Mouse (Mus musculus): Measurements from ENCODE around the gene Gm12216. TPM values are rescaled to one million over a fixed set of nuclear protein-coding genes. Genes with fewer than 3 reads are reported as not detected.
"Not testable (repeated sequence)": the region's sequence is repeated elsewhere in the genome, so short reads cannot be mapped to it uniquely, and the experiment has no call there.

The Gm12216 gene
- polyA plus RNA-seq (2012; rRNA removed): 3.7 and 5.5 TPM in 2 replicates

GRCm38 (mm10) chr11:53858761-53859580 lies at the start of gene Gm12216:
Gene Gm12216 (minus strand): TSS chr11:53859256.
- H3K27ac ChIP-seq (ENCODE audit: insufficient read depth, low read length): peak within 1 kb of the TSS; percentile 82
- peak within 1 kb of the TSS; percentile 54 for H3K4me3 ChIP-seq (ENCODE audit: insufficient read depth, low read length)
- not testable (repeated sequence) for H3K4me1 ChIP-seq (ENCODE audit: control insufficient read depth, insufficient read depth, low read length)

- no peaks in the 10 kb centered on the region for H3K4me1 ChIP-seq (ENCODE audit: control insufficient read depth, insufficient read depth, low read length)
- no peak overlapping the region for H3K27ac ChIP-seq (ENCODE audit: insufficient read depth, low read length)
- no peak overlapping the region for H3K4me3 ChIP-seq (ENCODE audit: insufficient read depth, low read length)
- TF ChIP-seq CTCF (IDR thresholded peaks at IDR 0.05; ENCODE audit: extremely low read depth, insufficient read depth, low read length): no peak
- TF ChIP-seq POLR2A (IDR thresholded peaks at IDR 0.05; ENCODE audit: extremely low read depth, insufficient read depth, low read length): no peak
Observed at GRCm38 (mm10) chr11:53908686-53909085, 49.6 kb upstream of the Gm12216 start.

- H3K4me1 ChIP-seq (ENCODE audit: control insufficient read depth, insufficient read depth, low read length): no peaks in the 10 kb centered on the region
- TF ChIP-seq POLR2A (IDR thresholded peaks at IDR 0.05; ENCODE audit: extremely low read depth, insufficient read depth, low read length) (no peak), CTCF (IDR thresholded peaks at IDR 0.05; ENCODE audit: extremely low read depth, insufficient read depth, low read length) (no peak)
- no peak overlapping the region for H3K27ac ChIP-seq (ENCODE audit: insufficient read depth, low read length)
- no peak overlapping the region for H3K4me3 ChIP-seq (ENCODE audit: insufficient read depth, low read length)
Observed at GRCm38 (mm10) chr11:53904534-53904925, 45.5 kb upstream of the Gm12216 start.

GRCm38 (mm10) chr11:53903781-53904533 lies 44.9 kb upstream of the Gm12216 start:
- TF ChIP-seq CTCF (IDR thresholded peaks at IDR 0.05; ENCODE audit: extremely low read depth, insufficient read depth, low read length) (no peak), POLR2A (IDR thresholded peaks at IDR 0.05; ENCODE audit: extremely low read depth, insufficient read depth, low read length) (no peak)
- Histone ChIP-seq H3K27ac (ENCODE audit: insufficient read depth, low read length) (no peak overlapping the region), H3K4me1 (ENCODE audit: control insufficient read depth, insufficient read depth, low read length) (no peaks in the 10 kb centered on the region), H3K4me3 (ENCODE audit: insufficient read depth, low read length) (no peak overlapping the region)

GRCm38 (mm10) chr11:53902741-53903140 lies 43.7 kb upstream of the Gm12216 start:
- TF ChIP-seq POLR2A (IDR thresholded peaks at IDR 0.05; ENCODE audit: extremely low read depth, insufficient read depth, low read length) (no peak), CTCF (IDR thresholded peaks at IDR 0.05; ENCODE audit: extremely low read depth, insufficient read depth, low read length) (no peak)

GRCm38 (mm10) chr11:53900991-53901390 lies 41.9 kb upstream of the Gm12216 start:
- Histone ChIP-seq H3K4me3 (ENCODE audit: insufficient read depth, low read length) (no peak overlapping the region), H3K27ac (ENCODE audit: insufficient read depth, low read length) (no peak overlapping the region)
- TF ChIP-seq CTCF (IDR thresholded peaks at IDR 0.05; ENCODE audit: extremely low read depth, insufficient read depth, low read length) (no peak), POLR2A (IDR thresholded peaks at IDR 0.05; ENCODE audit: extremely low read depth, insufficient read depth, low read length) (no peak)

More at GRCm38 (mm10) chr11:53902741-53903140, 43.7 kb upstream of the Gm12216 start:
- H3K4me3 ChIP-seq (ENCODE audit: insufficient read depth, low read length): no peak overlapping the region
- no peaks in the 10 kb centered on the region for H3K4me1 ChIP-seq (ENCODE audit: control insufficient read depth, insufficient read depth, low read length)
- no peak overlapping the region for H3K27ac ChIP-seq (ENCODE audit: insufficient read depth, low read length)

GRCm38 (mm10) chr11:53899981-53900380 lies 40.9 kb upstream of the Gm12216 start:
- TF ChIP-seq POLR2A (IDR thresholded peaks at IDR 0.05; ENCODE audit: extremely low read depth, insufficient read depth, low read length) (no peak), CTCF (IDR thresholded peaks at IDR 0.05; ENCODE audit: extremely low read depth, insufficient read depth, low read length) (no peak)
- Histone ChIP-seq H3K27ac (ENCODE audit: insufficient read depth, low read length) (no peak overlapping the region), H3K4me1 (ENCODE audit: control insufficient read depth, insufficient read depth, low read length) (no peaks in the 10 kb centered on the region), H3K4me3 (ENCODE audit: insufficient read depth, low read length) (no peak overlapping the region)

More at GRCm38 (mm10) chr11:53900991-53901390, 41.9 kb upstream of the Gm12216 start:
- no peaks in the 10 kb centered on the region for H3K4me1 ChIP-seq (ENCODE audit: control insufficient read depth, insufficient read depth, low read length)

- TF ChIP-seq CTCF (IDR thresholded peaks at IDR 0.05; ENCODE audit: extremely low read depth, insufficient read depth, low read length) (no peak), POLR2A (IDR thresholded peaks at IDR 0.05; ENCODE audit: extremely low read depth, insufficient read depth, low read length) (no peak)
- H3K27ac ChIP-seq (ENCODE audit: insufficient read depth, low read length): no peak overlapping the region
- H3K4me1 ChIP-seq (ENCODE audit: control insufficient read depth, insufficient read depth, low read length): no peaks in the 10 kb centered on the region
Observed at GRCm38 (mm10) chr11:53899004-53899403, 39.9 kb upstream of the Gm12216 start.

GRCm38 (mm10) chr11:53896935-53897334 lies 37.9 kb upstream of the Gm12216 start:
- TF ChIP-seq CTCF (IDR thresholded peaks at IDR 0.05; ENCODE audit: extremely low read depth, insufficient read depth, low read length) (no peak), POLR2A (IDR thresholded peaks at IDR 0.05; ENCODE audit: extremely low read depth, insufficient read depth, low read length) (no peak)
- no peak overlapping the region for H3K27ac ChIP-seq (ENCODE audit: insufficient read depth, low read length)
- no peaks in the 10 kb centered on the region for H3K4me1 ChIP-seq (ENCODE audit: control insufficient read depth, insufficient read depth, low read length)
- H3K4me3 ChIP-seq (ENCODE audit: insufficient read depth, low read length): no peak overlapping the region

More at GRCm38 (mm10) chr11:53899004-53899403, 39.9 kb upstream of the Gm12216 start:
- H3K4me3 ChIP-seq (ENCODE audit: insufficient read depth, low read length): no peak overlapping the region
